Mouse (Mus musculus) myocyte (in vitro differentiated cells): ENCODE data around the gene Kcnn3.

Source experiments
- E2F4 ChIP-seq: IDR thresholded peaks from one replicate; pipeline ENCODE4 v1.6.1; 2011; ENCODE audit warnings: mild to moderate bottlenecking, control low read depth, moderate library complexity; ENCODE audit not compliant: insufficient read depth
- MAX ChIP-seq: IDR thresholded peaks from one replicate; pipeline ENCODE4 v1.6.1; 2011; ENCODE audit warnings: low read depth, mild to moderate bottlenecking, control low read depth
- POLR2A ChIP-seq: IDR thresholded peaks from one replicate; pipeline ENCODE4 v1.6.1; 2011; ENCODE audit warnings: low read depth, mild to moderate bottlenecking, control low read depth, moderate library complexity; ENCODE audit not compliant: insufficient read length
- REST ChIP-seq: IDR thresholded peaks from one replicate; pipeline ENCODE4 v1.6.1; 2011; ENCODE audit warnings: mild to moderate bottlenecking, control low read depth, moderate library complexity; ENCODE audit not compliant: insufficient read depth, insufficient read length
- TCF12 ChIP-seq: IDR thresholded peaks from one replicate; pipeline ENCODE4 v1.6.1; 2011; ENCODE audit warnings: mild to moderate bottlenecking, control low read depth; ENCODE audit not compliant: poor library complexity, insufficient read depth, severe bottlenecking
- USF1 ChIP-seq: IDR thresholded peaks from one replicate; pipeline ENCODE4 v1.6.1; 2011; ENCODE audit warnings: low read depth, mild to moderate bottlenecking, control low read depth, moderate library complexity

DNA sequence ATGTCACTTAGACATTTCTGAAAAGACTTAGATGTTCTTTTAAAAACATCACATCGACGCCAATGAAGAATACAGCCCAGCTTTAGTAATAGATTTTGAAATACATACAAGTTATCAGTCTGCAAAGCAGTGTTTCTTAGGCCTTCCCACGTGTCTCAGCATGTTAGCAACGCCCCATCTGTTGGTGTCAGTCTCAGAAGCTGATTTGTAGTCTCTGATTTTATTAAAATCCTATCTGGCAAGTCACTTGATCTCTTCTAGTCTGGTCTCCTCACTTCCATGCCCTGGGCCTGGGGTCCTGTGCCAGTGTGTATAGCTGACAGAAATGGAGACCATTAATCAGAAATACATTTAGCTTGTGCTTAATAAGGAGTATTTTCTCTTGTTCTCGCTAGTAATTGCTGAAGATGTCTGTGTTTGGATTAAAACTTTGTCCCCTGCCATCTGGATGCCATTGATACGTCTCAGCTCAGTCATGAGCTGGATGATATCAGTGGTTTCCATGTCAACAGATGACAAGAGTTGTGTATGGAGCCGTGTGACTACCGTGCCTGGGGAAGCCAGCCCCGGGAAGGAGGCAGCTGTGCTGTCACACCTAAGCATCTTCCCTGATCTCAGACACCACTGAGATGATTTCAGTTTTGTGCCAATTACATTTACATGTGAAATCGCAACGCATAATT lies 140.1 kb downstream of the Kcnn3 start:
- TF ChIP-seq USF1 (no peak), POLR2A (no peak), MAX (no peak), E2F4 (no peak), TCF12 (no peak), REST (no peak)
